Mouse (Mus musculus) lung, embryonic 15.5 days (tissue): Measurements from ENCODE around the gene Hspe1. TPM values are rescaled to one million over a fixed set of nuclear protein-coding genes. Genes with fewer than 3 reads are reported as not detected.

Source experiments
- ATAC-seq: fragments of 200-750 bp; cut with Nextera tagmentation; 2 replicates; pipeline ENCODE4 v1.8.0; 2017; ENCODE audit warnings: moderate number of reproducible peaks, borderline replicate concordance; ENCODE audit not compliant: low FRiP score, low TSS enrichment; ENCODE audit errors: extremely low read depth
- H3K27ac ChIP-seq: fragments of 300-500 bp; sonication (generic); 2 replicates; pipeline ENCODE4 v1.5.1; 2015; ENCODE audit warnings: moderate library complexity, mild to moderate bottlenecking, inconsistent platforms
- H3K27me3 ChIP-seq: fragments of 300-500 bp; sonication (generic); 2 replicates; pipeline ENCODE4 v1.6.1; 2015; ENCODE audit warnings: inconsistent platforms
- H3K36me3 ChIP-seq: fragments of 300-500 bp; sonication (generic); 2 replicates; pipeline ENCODE4 v1.6.1; 2015; ENCODE audit warnings: inconsistent platforms
- H3K4me1 ChIP-seq: fragments of 300-500 bp; sonication (generic); 2 replicates; pipeline ENCODE4 v1.6.1; 2015; ENCODE audit warnings: inconsistent platforms
- H3K4me2 ChIP-seq: fragments of 300-500 bp; sonication (generic); 2 replicates; pipeline ENCODE4 v1.6.1; 2015; ENCODE audit warnings: inconsistent platforms, mild to moderate bottlenecking, moderate library complexity
- H3K4me3 ChIP-seq: fragments of 300-500 bp; sonication (generic); 2 replicates; pipeline ENCODE4 v1.5.1; 2015; ENCODE audit warnings: mild to moderate bottlenecking, inconsistent platforms
- H3K9ac ChIP-seq: fragments of 300-500 bp; sonication (generic); 2 replicates; pipeline ENCODE4 v1.6.1; 2015; ENCODE audit warnings: inconsistent platforms
- H3K9me3 ChIP-seq: fragments of 300-500 bp; sonication (generic); 2 replicates; pipeline ENCODE4 v1.6.1; 2016; ENCODE audit warnings: inconsistent platforms
- WGBS: fragments of 180-500 bp; shearing (Covaris S2); methylation state at CpG from one replicate; pipeline ENCODE4 v1.1.7; 2015; 5-methylcytosine and 5-hydroxymethylcytosine counted together
- polyA plus RNA-seq: library from polyadenylated mRNA; unstranded; fragments of >200 nt; fragmentation: Nextera tagmentation; extraction: Ambion mirVana; gene quantifications from 2 replicates; pipeline ENCODE4 v1.2.1, GENCODE M21; 2015

Hspe1 gene
- polyA plus RNA-seq, 1 experiment from 2014 or later, result 303 TPM

GRCm38 (mm10) chr1:55087401-55087904, 479 bp upstream of the Hspe1 start:
- Histone ChIP-seq H3K4me3 (peak overlapping the region; percentile 78), H3K36me3 (peaks cover 44% of the 10 kb centered on the region)

GRCm38 (mm10) chr1:55088611-55089497, 922 bp downstream of the Hspe1 start:
- Histone ChIP-seq H3K4me2 (peak overlapping the region; percentile 70), H3K36me3 (peaks cover 37% of the 10 kb centered on the region), H3K9ac (peak overlapping the region; percentile 91), H3K9me3 (no peaks in the 10 kb centered on the region), H3K27ac (peak overlapping the region; percentile 95), H3K4me3 (peak overlapping the region; percentile 78), H3K27me3 (no peaks in the 10 kb centered on the region), H3K4me1 (peaks cover 30% of the 10 kb centered on the region)
- 4% methylated on average over 16 of the region's 16 CpGs for WGBS
- no peak for ATAC-seq

More at GRCm38 (mm10) chr1:55087401-55087904, 479 bp upstream of the Hspe1 start:
- Histone ChIP-seq H3K27ac (peak overlapping the region; percentile 95), H3K4me1 (peaks cover 30% of the 10 kb centered on the region), H3K9me3 (no peaks in the 10 kb centered on the region), H3K27me3 (no peaks in the 10 kb centered on the region), H3K9ac (peak overlapping the region; percentile 91), H3K4me2 (peak overlapping the region; percentile 70)
- peak; percentile 50 for ATAC-seq
- under 1% methylated on average over 49 of the region's 57 CpGs for WGBS

- H3K9ac ChIP-seq, result peak overlapping the region; percentile 28
- H3K4me2 ChIP-seq, result peak overlapping the region; percentile 70
- peak overlapping the region; percentile 78 for H3K4me3 ChIP-seq
- no peak overlapping the region; the same call in 1 of the 2 replicates for H3K27ac ChIP-seq
- whole genome bisulfite sequencing, result 80% methylated on average over 5 of the region's 5 CpGs
- peaks cover 29% of the 10 kb centered on the region for H3K36me3 ChIP-seq
- H3K4me1 ChIP-seq, result peaks cover 30% of the 10 kb centered on the region
- no peaks in the 10 kb centered on the region for H3K27me3 ChIP-seq
- ATAC-seq, result no peak
- no peaks in the 10 kb centered on the region for H3K9me3 ChIP-seq
Measured at GRCm38 (mm10) chr1:55089498-55090064, 1.6 kb downstream of the Hspe1 start.

- Histone ChIP-seq H3K4me3 (no peak overlapping the region), H3K9me3 (no peaks in the 10 kb centered on the region), H3K9ac (no peak overlapping the region), H3K4me1 (peaks cover 10% of the 10 kb centered on the region), H3K36me3 (peaks cover 25% of the 10 kb centered on the region), H3K4me2 (no peak overlapping the region), H3K27me3 (no peaks in the 10 kb centered on the region), H3K27ac (no peak overlapping the region)
- 79% methylated on average over 2 of the region's 2 CpGs for WGBS
- ATAC-seq, result no peak
Measured at GRCm38 (mm10) chr1:55092056-55092455, 4.1 kb downstream of the Hspe1 start.

GRCm38 (mm10) chr1:55092469-55092868, 4.5 kb downstream of the Hspe1 start:
- H3K27ac ChIP-seq, result no peak overlapping the region
- no peaks in the 10 kb centered on the region for H3K27me3 ChIP-seq
- peaks cover 10% of the 10 kb centered on the region for H3K4me1 ChIP-seq
- no peak overlapping the region for H3K4me3 ChIP-seq
- H3K9me3 ChIP-seq, result no peaks in the 10 kb centered on the region
- 62% methylated on average over 1 of the region's 1 CpGs for WGBS
- peaks cover 25% of the 10 kb centered on the region for H3K36me3 ChIP-seq
- H3K9ac ChIP-seq, result no peak overlapping the region
- no peak overlapping the region for H3K4me2 ChIP-seq
- ATAC-seq, result no peak

GRCm38 (mm10) chr1:55106919-55107585, 19.1 kb downstream of the Hspe1 start:
- Histone ChIP-seq H3K27ac (no peak overlapping the region), H3K36me3 (no peaks in the 10 kb centered on the region), H3K4me3 (no peak overlapping the region), H3K4me1 (no peaks in the 10 kb centered on the region), H3K4me2 (no peak overlapping the region), H3K27me3 (no peaks in the 10 kb centered on the region), H3K9me3 (no peaks in the 10 kb centered on the region), H3K9ac (no peak overlapping the region)
- WGBS, result 80% methylated on average over 9 of the region's 9 CpGs
- no peak for ATAC-seq

- WGBS, result 80% methylated on average over 1 of the region's 1 CpGs
- H3K27me3 ChIP-seq, result no peaks in the 10 kb centered on the region
- no peaks in the 10 kb centered on the region for H3K9me3 ChIP-seq
- no peak overlapping the region for H3K4me2 ChIP-seq
- H3K36me3 ChIP-seq, result no peaks in the 10 kb centered on the region
- H3K4me3 ChIP-seq, result no peak overlapping the region
- no peak for ATAC-seq
- H3K9ac ChIP-seq, result no peak overlapping the region
- no peak overlapping the region for H3K27ac ChIP-seq
- no peaks in the 10 kb centered on the region for H3K4me1 ChIP-seq
Measured at GRCm38 (mm10) chr1:55107644-55108043, 19.7 kb downstream of the Hspe1 start.

- Histone ChIP-seq H3K4me1 (no peaks in the 10 kb centered on the region), H3K27ac (no peak overlapping the region), H3K36me3 (no peaks in the 10 kb centered on the region), H3K4me3 (no peak overlapping the region), H3K9me3 (no peaks in the 10 kb centered on the region), H3K27me3 (no peaks in the 10 kb centered on the region), H3K9ac (no peak overlapping the region), H3K4me2 (no peak overlapping the region)
- 47% methylated on average over 2 of the region's 2 CpGs for WGBS
- no peak for ATAC-seq
Measured at GRCm38 (mm10) chr1:55108473-55108872, 20.5 kb downstream of the Hspe1 start.

- ATAC-seq, result no peak
- Histone ChIP-seq H3K27me3 (no peaks in the 10 kb centered on the region), H3K4me1 (no peaks in the 10 kb centered on the region), H3K4me3 (no peak overlapping the region), H3K4me2 (no peak overlapping the region), H3K36me3 (no peaks in the 10 kb centered on the region), H3K27ac (no peak overlapping the region), H3K9me3 (no peaks in the 10 kb centered on the region), H3K9ac (no peak overlapping the region)
- 84% methylated on average over 4 of the region's 4 CpGs for WGBS
Measured at GRCm38 (mm10) chr1:55109066-55109766, 21.3 kb downstream of the Hspe1 start.

GRCm38 (mm10) chr1:55123046-55123445, 35.1 kb downstream of the Hspe1 start:
- ATAC-seq, result no peak
- H3K4me2 ChIP-seq, result no peak overlapping the region
- H3K36me3 ChIP-seq, result no peaks in the 10 kb centered on the region
- no peaks in the 10 kb centered on the region for H3K27me3 ChIP-seq
- H3K4me1 ChIP-seq, result no peaks in the 10 kb centered on the region
- H3K9me3 ChIP-seq, result no peaks in the 10 kb centered on the region
- no peak overlapping the region for H3K9ac ChIP-seq
- no peak overlapping the region for H3K4me3 ChIP-seq
- H3K27ac ChIP-seq, result no peak overlapping the region
- WGBS, result 86% methylated on average over 5 of the region's 5 CpGs

GRCm38 (mm10) chr1:55123561-55123960, 35.6 kb downstream of the Hspe1 start:
- no peaks in the 10 kb centered on the region for H3K27me3 ChIP-seq
- H3K9me3 ChIP-seq, result no peaks in the 10 kb centered on the region
- H3K9ac ChIP-seq, result no peak overlapping the region
- no peaks in the 10 kb centered on the region for H3K4me1 ChIP-seq
- WGBS, result 85% methylated on average over 2 of the region's 2 CpGs
- no peak overlapping the region for H3K4me2 ChIP-seq
- no peaks in the 10 kb centered on the region for H3K36me3 ChIP-seq
- no peak for ATAC-seq
- H3K4me3 ChIP-seq, result no peak overlapping the region
- H3K27ac ChIP-seq, result no peak overlapping the region
